Mouse (Mus musculus): ENCODE results near the gene Car7. TPM values are rescaled to one million over a fixed set of nuclear protein-coding genes. Genes with fewer than 3 reads are reported as not detected.

Gene Car7
- polyA plus RNA-seq, 1 experiment, result 2.1 TPM

DNA sequence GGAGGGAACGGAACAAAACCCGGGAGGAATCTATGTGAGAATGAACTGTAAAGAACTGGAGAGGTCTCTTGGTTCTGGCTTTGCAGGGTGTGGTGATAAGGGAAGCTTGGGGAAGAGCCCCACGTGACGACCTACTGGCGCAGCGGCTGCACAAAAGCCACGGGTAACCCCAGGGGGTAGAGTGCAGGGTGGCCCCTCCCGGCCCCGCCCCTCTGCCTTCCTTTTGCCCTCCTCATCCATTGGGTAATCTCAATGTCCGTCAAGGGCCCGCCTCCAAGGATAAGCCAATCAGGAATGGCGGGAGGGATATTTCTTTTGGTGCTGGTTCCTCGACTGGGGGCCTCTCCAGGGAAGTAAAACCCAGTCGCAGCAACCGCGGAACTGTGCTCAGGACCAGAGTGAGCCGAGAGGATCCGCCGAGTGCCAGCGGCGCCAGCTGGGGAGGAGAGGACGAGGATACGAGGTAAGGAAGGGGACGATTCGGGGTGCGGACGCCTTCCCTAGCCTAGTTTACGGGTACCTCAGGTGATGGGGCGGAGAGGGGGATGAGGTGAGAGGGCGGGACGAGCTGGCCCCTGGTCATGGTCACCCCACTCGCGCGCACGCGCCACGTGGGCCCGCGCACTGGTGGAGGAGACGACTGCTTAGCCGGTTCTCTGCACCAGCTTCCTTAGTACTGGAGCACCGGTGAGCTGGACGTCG, 56.8 kb downstream of the Car7 start, which contains the start of gene Pdp2:
Gene Pdp2 (plus strand): TSS at position 319 of the 702 bp plus-strand sequence.
- under 1% methylated on average over 44 of the region's 44 CpGs for WGBS
- Histone ChIP-seq H3K27ac (ENCODE audit: insufficient read depth, low read depth, low read length) (peak within 1 kb of the TSS; percentile 83), H3K4me3 (ENCODE audit: low read depth, low read length) (peak within 1 kb of the TSS; percentile 74), H3K27me3 (ENCODE audit: control insufficient read depth, insufficient read depth, low read length) (no peaks in the 10 kb centered on the region), H3K36me3 (ENCODE audit: control insufficient read depth, insufficient read depth, low read length) (peaks cover 24% of the 10 kb centered on the region), H3K4me1 (ENCODE audit: control insufficient read depth, insufficient read depth, insufficient read length, low read length) (peaks cover 7% of the 10 kb centered on the region; the same call in 1 of the 2 replicates)
- TF ChIP-seq CTCF (IDR thresholded peaks at IDR 0.05; ENCODE audit: extremely low read depth, insufficient read length, insufficient replicate concordance, low read depth, low read length) (no peak), POLR2A (IDR thresholded peaks at IDR 0.05; ENCODE audit: low read depth, low read length) (peak; percentile 92)

DNA sequence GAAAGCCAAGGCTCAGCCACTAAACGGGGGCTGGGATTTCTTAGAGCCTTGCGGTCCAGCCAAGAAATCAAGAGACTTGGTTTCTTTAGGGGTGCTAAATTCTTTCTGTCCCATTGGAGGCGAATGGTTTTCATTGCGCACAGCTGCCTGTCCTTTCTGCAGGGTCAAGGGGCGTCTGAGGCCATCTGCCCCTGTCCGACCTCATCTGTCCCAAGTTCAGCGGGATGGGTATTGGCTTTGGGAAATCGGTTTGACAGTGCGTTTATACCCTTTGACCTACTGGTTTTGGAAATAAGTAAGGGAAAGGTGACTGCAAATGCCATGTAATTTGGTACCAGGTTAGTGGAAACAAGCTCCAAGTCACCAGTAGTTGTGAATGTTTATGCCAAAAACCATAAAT, 57.4 kb downstream of the Car7 start:
- Histone ChIP-seq H3K36me3 (ENCODE audit: control insufficient read depth, insufficient read depth, low read length) (peaks cover 29% of the 10 kb centered on the region), H3K27ac (ENCODE audit: insufficient read depth, low read depth, low read length) (peak overlapping the region; percentile 83), H3K27me3 (ENCODE audit: control insufficient read depth, insufficient read depth, low read length) (no peaks in the 10 kb centered on the region), H3K4me3 (ENCODE audit: low read depth, low read length) (peak overlapping the region; percentile 74), H3K4me1 (ENCODE audit: control insufficient read depth, insufficient read depth, insufficient read length, low read length) (peaks cover 7% of the 10 kb centered on the region; the same call in 1 of the 2 replicates)
- 2% methylated on average over 9 of the region's 9 CpGs for WGBS
- TF ChIP-seq POLR2A (IDR thresholded peaks at IDR 0.05; ENCODE audit: low read depth, low read length) (no peak), CTCF (IDR thresholded peaks at IDR 0.05; ENCODE audit: extremely low read depth, insufficient read length, insufficient replicate concordance, low read depth, low read length) (no peak)

DNA sequence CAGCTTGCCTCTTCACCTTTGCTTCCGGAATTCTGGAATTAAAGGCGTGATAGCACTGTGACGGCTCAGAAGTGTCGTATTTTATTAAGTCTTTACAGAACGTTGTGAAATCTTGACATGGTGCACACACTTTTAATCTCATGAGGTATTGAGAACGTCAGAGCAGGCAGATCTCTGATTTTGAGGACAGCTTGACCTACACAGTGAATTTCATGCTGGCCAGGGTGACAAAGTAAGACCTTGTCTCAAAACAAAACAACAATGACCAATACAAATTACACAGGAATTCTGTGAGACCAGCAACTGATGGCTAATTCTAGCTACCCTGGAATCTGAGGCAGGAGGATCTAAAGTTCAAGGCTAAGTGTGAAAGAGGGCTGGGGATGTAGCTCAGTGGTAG, 58.1 kb downstream of the Car7 start:
- H3K4me3 ChIP-seq (ENCODE audit: low read depth, low read length), result no peak overlapping the region
- 67% methylated on average over 6 of the region's 6 CpGs for WGBS

DNA sequence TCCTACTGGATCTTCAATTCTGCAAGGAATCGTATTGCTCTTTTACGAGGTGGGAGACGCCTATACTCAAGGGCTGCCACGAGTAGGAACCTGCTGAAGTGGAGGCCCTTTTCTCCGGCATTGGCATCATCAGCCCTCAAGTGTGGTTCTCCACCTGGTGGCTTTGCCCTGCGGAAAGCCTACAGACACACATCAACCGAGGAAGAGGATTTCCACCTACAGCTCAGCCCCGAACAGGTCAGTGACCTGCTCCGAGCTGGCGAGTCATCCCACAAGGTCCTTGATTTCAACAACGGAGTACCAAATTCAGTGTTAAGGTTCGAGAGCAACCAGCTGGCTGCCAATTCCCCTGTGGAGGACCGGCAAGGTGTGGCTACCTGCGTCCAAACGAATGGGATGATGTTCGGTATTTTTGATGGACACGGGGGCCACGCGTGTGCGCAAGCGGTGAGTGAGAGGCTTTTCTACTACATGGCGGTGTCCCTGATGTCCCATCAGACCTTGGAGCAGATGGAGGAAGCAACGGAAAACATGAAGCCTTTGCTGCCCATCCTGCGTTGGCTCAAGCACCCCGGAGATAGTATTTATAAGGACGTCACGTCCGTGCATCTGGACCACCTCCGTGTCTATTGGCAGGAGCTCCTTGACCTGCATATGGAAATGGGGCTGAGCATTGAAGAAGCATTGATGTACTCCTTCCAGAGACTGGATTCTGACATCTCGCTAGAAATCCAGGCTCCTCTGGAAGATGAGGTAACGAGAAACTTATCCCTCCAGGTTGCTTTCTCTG, 59.2 kb downstream of the Car7 start:
- H3K27me3 ChIP-seq (ENCODE audit: control insufficient read depth, insufficient read depth, low read length), result no peaks in the 10 kb centered on the region
- no peak for TF ChIP-seq POLR2A (IDR thresholded peaks at IDR 0.05; ENCODE audit: low read depth, low read length)
- TF ChIP-seq CTCF (IDR thresholded peaks at IDR 0.05; ENCODE audit: extremely low read depth, insufficient read length, insufficient replicate concordance, low read depth, low read length), result no peak
- H3K36me3 ChIP-seq (ENCODE audit: control insufficient read depth, insufficient read depth, low read length), result peaks cover 36% of the 10 kb centered on the region
- no peak overlapping the region for H3K27ac ChIP-seq (ENCODE audit: insufficient read depth, low read depth, low read length)
- H3K4me3 ChIP-seq (ENCODE audit: low read depth, low read length), result no peak overlapping the region
- peaks cover 13% of the 10 kb centered on the region for H3K4me1 ChIP-seq (ENCODE audit: control insufficient read depth, insufficient read depth, insufficient read length, low read length)
- WGBS, result 94% methylated on average over 31 of the region's 31 CpGs

More for the DNA sequence above, 58.1 kb downstream of the Car7 start:
- no peak for TF ChIP-seq CTCF (IDR thresholded peaks at IDR 0.05; ENCODE audit: extremely low read depth, insufficient read length, insufficient replicate concordance, low read depth, low read length)
- TF ChIP-seq POLR2A (IDR thresholded peaks at IDR 0.05; ENCODE audit: low read depth, low read length), result no peak
- Histone ChIP-seq H3K27ac (ENCODE audit: insufficient read depth, low read depth, low read length) (no peak overlapping the region), H3K27me3 (ENCODE audit: control insufficient read depth, insufficient read depth, low read length) (no peaks in the 10 kb centered on the region), H3K4me1 (ENCODE audit: control insufficient read depth, insufficient read depth, insufficient read length, low read length) (peaks cover 7% of the 10 kb centered on the region; the same call in 1 of the 2 replicates), H3K36me3 (ENCODE audit: control insufficient read depth, insufficient read depth, low read length) (peaks cover 34% of the 10 kb centered on the region)

DNA sequence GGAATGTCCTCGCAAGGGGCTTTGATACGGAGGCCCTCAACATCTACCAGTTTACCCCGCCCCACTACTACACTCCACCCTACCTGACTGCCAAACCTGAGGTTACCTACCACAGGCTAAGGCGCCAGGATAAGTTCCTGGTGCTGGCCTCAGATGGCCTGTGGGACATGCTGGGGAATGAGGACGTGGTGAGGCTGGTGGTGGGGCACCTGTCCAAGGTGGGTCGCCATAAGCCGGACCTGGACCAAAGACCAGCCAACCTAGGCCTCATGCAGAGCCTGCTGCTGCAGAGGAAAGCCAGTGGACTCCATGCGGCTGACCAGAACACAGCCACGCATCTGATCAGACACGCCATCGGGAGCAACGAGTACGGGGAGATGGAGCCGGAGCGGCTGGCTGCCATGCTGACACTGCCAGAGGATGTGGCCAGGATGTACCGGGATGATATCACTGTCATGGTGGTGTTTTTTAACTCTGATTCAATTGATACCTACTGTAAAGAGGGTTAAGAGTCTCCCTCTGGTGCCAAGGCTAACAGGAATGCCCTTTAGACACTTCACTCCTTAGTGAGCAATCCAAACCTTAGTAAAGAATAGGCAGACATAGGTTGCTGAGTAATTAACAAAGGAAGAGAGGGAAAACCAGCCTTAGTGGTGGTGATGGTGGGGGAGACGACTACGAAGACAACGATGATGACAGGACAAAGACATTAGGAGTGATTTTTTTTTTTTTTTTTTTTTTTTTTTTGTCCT, 60.3 kb downstream of the Car7 start:
- Histone ChIP-seq H3K27ac (ENCODE audit: insufficient read depth, low read depth, low read length) (no peak overlapping the region), H3K4me3 (ENCODE audit: low read depth, low read length) (no peak overlapping the region), H3K4me1 (ENCODE audit: control insufficient read depth, insufficient read depth, insufficient read length, low read length) (peaks cover 15% of the 10 kb centered on the region), H3K27me3 (ENCODE audit: control insufficient read depth, insufficient read depth, low read length) (no peaks in the 10 kb centered on the region), H3K36me3 (ENCODE audit: control insufficient read depth, insufficient read depth, low read length) (peaks cover 36% of the 10 kb centered on the region)
- 94% methylated on average over 19 of the region's 19 CpGs for WGBS
- TF ChIP-seq CTCF (IDR thresholded peaks at IDR 0.05; ENCODE audit: extremely low read depth, insufficient read length, insufficient replicate concordance, low read depth, low read length), result no peak
- TF ChIP-seq POLR2A (IDR thresholded peaks at IDR 0.05; ENCODE audit: low read depth, low read length), result 0 out of 2 replicates have a peak, but pooled peaks have one; percentile 18

DNA sequence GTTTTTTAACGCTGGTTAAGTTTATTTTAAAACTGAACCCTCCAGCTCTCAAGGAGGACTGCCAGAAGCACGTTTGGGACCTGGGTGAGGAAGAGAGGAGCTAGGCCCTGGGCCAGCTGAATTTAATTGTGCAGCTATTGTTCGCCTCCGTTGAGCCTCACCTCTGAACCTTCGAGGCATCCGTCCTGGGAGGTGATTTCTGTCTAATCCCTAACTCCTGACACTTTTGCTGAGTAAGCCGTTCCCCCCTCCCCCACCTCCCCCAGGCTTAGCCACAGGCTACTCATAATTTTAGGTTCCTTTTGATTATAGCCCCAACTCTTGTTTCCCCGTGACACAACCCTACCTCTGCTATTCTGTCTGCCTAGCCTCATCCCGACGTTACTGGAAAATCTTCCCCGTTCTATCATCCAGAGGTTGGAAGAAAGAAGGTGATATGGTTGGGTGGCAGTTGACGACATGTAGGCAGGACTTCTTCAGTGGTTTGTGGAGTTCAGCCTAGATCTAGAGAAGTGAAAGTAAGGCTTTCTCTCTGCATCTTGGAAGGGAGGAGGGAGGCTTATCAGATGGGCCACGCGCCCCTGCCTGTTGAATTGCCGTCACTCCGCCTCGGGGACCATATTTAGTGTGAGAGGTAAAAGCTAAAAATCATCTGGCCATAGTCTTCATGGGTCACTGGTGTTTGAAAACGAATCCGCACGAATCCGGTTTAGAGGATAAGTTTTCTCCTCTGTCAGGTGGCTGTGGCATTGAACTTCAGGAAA, 61.5 kb downstream of the Car7 start:
- Histone ChIP-seq H3K27ac (ENCODE audit: insufficient read depth, low read depth, low read length) (no peak overlapping the region), H3K4me1 (ENCODE audit: control insufficient read depth, insufficient read depth, insufficient read length, low read length) (peaks cover 12% of the 10 kb centered on the region), H3K27me3 (ENCODE audit: control insufficient read depth, insufficient read depth, low read length) (no peaks in the 10 kb centered on the region), H3K36me3 (ENCODE audit: control insufficient read depth, insufficient read depth, low read length) (peaks cover 36% of the 10 kb centered on the region), H3K4me3 (ENCODE audit: low read depth, low read length) (no peak overlapping the region)
- TF ChIP-seq POLR2A (IDR thresholded peaks at IDR 0.05; ENCODE audit: low read depth, low read length) (no peak), CTCF (IDR thresholded peaks at IDR 0.05; ENCODE audit: extremely low read depth, insufficient read length, insufficient replicate concordance, low read depth, low read length) (no peak)
- WGBS, result 50% methylated on average over 21 of the region's 21 CpGs

Measured in small intestine, adult 2 months (tissue).